Mouse (Mus musculus): Measurements from ENCODE around the gene Amn1. TPM values are rescaled to one million over a fixed set of nuclear protein-coding genes. Genes with fewer than 3 reads are reported as not detected.
"Not testable (repeated sequence)": the region's sequence is repeated elsewhere in the genome, so short reads cannot be mapped to it uniquely, and the experiment has no call there.

Amn1 gene
- polyA plus RNA-seq, 1 experiment from 2014 or later = 39.1 TPM

DNA sequence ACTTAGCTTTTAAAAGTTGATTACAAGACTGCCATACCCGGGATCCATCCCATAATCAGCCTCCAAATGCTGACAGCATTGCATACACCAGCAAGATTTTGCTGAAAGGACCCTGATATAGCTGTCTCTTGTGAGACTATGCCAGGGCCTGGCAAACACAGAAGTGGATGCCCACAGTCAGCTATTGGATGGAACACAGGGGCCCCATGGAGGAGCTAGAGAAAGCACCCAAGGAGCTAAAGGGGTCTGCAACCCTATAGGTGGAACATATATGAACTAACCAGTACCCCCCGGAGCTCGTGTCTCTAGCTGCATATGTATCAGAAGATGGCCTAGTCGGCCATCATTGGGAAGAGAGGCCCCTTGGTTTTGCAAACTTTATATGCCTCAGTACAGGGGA is 18.5 kb downstream of the Amn1 start:
- DNase-seq (ENCODE audit: low spot score); H3K9ac ChIP-seq (ENCODE audit: low read length); H3K9me3 ChIP-seq (ENCODE audit: control insufficient read depth, low read length); H3K4me3 ChIP-seq (ENCODE audit: low read depth, low read length); H3K4me2 ChIP-seq (ENCODE audit: low read depth, severe bottlenecking); H3K27me3 ChIP-seq (ENCODE audit: control insufficient read depth, insufficient read depth, low read length); ATAC-seq (ENCODE audit: insufficient number of reproducible peaks, low FRiP score, low TSS enrichment, low read depth); H3K27ac ChIP-seq (replicated peaks; ENCODE audit: low read depth, low read length); H3K4me1 ChIP-seq (ENCODE audit: control insufficient read depth, insufficient read depth, low read length); H3K36me3 ChIP-seq (ENCODE audit: control insufficient read depth, insufficient read depth, low read length): not testable (repeated sequence)
- WGBS = 91% methylated on average over 4 of the region's 4 CpGs

DNA sequence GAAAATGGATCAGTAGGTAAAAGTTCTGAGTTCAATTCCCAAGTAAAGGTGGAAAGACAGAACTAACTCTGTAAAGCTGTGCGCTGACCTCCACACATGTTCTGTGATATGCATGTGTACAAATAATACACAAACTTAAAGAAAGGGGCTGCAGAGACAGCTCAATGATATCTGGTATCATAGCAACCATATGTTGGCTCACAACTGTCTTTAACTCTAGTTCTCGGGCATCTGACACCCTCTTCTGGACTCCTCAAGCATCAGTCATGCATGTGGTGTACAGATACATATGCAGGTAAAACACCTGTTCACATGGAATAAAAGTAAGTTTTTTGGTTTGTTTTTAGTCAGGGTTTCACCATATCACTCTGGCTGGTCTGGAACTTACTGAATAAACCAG is 20.1 kb downstream of the Amn1 start:
- 93% methylated on average over 2 of the region's 2 CpGs for WGBS
- peaks cover 3% of the 10 kb centered on the region; the same call in 1 of the 2 replicates for H3K36me3 ChIP-seq (ENCODE audit: control insufficient read depth, insufficient read depth, low read length)
- no peaks in the 10 kb centered on the region for H3K27me3 ChIP-seq (ENCODE audit: control insufficient read depth, insufficient read depth, low read length)

DNA sequence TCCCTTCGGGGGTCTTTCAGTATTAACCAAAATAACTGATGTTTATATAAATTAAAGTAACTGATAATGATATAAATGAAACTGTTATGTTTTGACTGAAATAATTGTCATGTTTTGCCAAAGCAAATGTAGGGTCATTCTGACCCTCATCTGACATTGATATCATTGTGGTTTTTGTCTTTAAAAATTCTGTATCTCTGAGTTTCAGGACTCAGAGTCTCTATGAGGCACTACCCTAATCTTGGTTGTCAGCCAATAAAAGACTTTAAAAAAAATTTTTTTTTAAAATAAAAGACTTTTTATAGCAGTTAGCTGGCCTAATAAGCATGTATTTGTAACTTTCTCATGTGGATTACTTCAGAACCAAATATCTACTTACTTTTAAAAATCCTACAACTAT is 20.8 kb downstream of the Amn1 start:
- DNase-seq (ENCODE audit: low spot score) (no peak), ATAC-seq (ENCODE audit: insufficient number of reproducible peaks, low FRiP score, low TSS enrichment, low read depth) (no peak)
- Histone ChIP-seq H3K36me3 (ENCODE audit: control insufficient read depth, insufficient read depth, low read length) (peaks cover 3% of the 10 kb centered on the region; the same call in 1 of the 2 replicates), H3K4me3 (ENCODE audit: low read depth, low read length) (no peak overlapping the region), H3K9me3 (ENCODE audit: control insufficient read depth, low read length) (no peaks in the 10 kb centered on the region), H3K27me3 (ENCODE audit: control insufficient read depth, insufficient read depth, low read length) (no peaks in the 10 kb centered on the region), H3K27ac (replicated peaks; ENCODE audit: low read depth, low read length) (no peak overlapping the region), H3K4me1 (ENCODE audit: control insufficient read depth, insufficient read depth, low read length) (no peaks in the 10 kb centered on the region), H3K9ac (ENCODE audit: low read length) (no peak overlapping the region), H3K4me2 (ENCODE audit: low read depth, severe bottlenecking) (no peak overlapping the region)
- 92% methylated on average over 1 of the region's 1 CpGs for WGBS

More for the DNA sequence above, 20.1 kb downstream of the Amn1 start:
- no peaks in the 10 kb centered on the region for H3K4me1 ChIP-seq (ENCODE audit: control insufficient read depth, insufficient read depth, low read length)
- H3K4me2 ChIP-seq (ENCODE audit: low read depth, severe bottlenecking) = no peak overlapping the region
- no peak overlapping the region for H3K27ac ChIP-seq (replicated peaks; ENCODE audit: low read depth, low read length)
- no peaks in the 10 kb centered on the region for H3K9me3 ChIP-seq (ENCODE audit: control insufficient read depth, low read length)
- DNase-seq (ENCODE audit: low spot score) (no peak), ATAC-seq (ENCODE audit: insufficient number of reproducible peaks, low FRiP score, low TSS enrichment, low read depth) (no peak)
- H3K9ac ChIP-seq (ENCODE audit: low read length) = no peak overlapping the region
- no peak overlapping the region for H3K4me3 ChIP-seq (ENCODE audit: low read depth, low read length)

DNA sequence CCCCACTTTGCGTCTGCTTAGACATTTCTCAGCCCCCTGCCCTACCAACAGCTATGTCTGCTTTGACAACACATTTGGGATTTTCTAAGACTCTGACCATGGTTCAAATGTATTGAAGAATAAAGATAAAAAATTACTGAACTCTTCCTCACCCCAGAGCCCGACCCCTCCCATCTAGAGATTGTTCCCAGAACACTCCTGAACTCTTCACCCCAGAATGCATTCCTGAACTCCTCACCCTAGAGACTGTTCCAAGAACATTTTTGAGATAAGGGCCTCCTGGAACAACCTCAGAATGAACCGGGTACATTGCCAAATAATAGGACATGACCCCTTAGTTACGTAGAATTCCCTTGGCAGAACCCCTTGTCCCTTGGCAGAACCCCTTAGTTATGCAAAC is 21.5 kb downstream of the Amn1 start:
- not testable (repeated sequence) for H3K4me1 ChIP-seq (ENCODE audit: control insufficient read depth, insufficient read depth, low read length); H3K27ac ChIP-seq (replicated peaks; ENCODE audit: low read depth, low read length); H3K27me3 ChIP-seq (ENCODE audit: control insufficient read depth, insufficient read depth, low read length); H3K9me3 ChIP-seq (ENCODE audit: control insufficient read depth, low read length); H3K9ac ChIP-seq (ENCODE audit: low read length); H3K4me3 ChIP-seq (ENCODE audit: low read depth, low read length); H3K4me2 ChIP-seq (ENCODE audit: low read depth, severe bottlenecking); ATAC-seq (ENCODE audit: insufficient number of reproducible peaks, low FRiP score, low TSS enrichment, low read depth); DNase-seq (ENCODE audit: low spot score); H3K36me3 ChIP-seq (ENCODE audit: control insufficient read depth, insufficient read depth, low read length)
- 87% methylated on average over 3 of the region's 4 CpGs for WGBS

DNA sequence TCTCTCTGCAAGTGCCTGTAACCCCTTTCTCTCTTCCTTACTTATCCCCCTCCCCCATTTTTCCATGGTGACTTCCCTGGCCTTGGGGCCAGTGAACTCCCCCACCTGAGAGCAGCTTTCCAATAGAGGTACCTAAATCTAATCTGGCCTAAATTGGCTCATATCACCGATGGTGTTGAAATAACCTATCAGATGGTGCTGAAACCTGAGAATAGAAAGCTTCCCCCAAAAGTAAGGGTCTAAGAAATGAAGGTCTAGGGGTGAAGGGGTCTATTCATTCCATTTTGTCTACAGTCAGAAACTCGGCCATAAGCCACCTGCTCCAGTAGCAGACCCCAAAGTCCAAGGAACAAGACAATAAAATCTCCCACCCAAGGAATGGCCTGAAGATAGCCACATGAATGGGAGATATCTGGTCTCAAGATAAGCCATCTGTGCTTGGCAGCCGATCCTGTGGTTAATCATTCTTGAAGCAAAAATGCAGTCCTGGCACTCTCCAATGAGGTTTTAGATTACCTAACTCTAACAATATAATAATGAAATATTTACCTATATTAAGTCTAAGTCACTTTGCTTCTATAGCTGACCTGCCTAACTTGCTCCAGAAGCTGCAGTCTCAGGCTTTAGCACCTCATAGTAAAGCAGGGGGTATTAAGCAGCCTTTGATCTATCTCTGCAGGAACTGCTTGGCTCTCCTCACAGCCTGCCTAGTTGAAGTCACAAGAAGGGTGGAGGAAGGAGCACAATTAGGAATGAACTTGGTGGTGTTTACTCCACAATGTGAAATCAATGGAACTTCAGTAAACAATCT is 33.3 kb downstream of the Amn1 start:
- WGBS = 65% methylated on average over 3 of the region's 3 CpGs
- Histone ChIP-seq H3K9me3 (ENCODE audit: control insufficient read depth, low read length) (no peaks in the 10 kb centered on the region), H3K9ac (ENCODE audit: low read length) (no peak overlapping the region), H3K27ac (replicated peaks; ENCODE audit: low read depth, low read length) (no peak overlapping the region), H3K4me3 (ENCODE audit: low read depth, low read length) (no peak overlapping the region), H3K4me2 (ENCODE audit: low read depth, severe bottlenecking) (no peak overlapping the region), H3K36me3 (ENCODE audit: control insufficient read depth, insufficient read depth, low read length) (no peaks in the 10 kb centered on the region; the same call in 1 of the 2 replicates), H3K27me3 (ENCODE audit: control insufficient read depth, insufficient read depth, low read length) (no peaks in the 10 kb centered on the region), H3K4me1 (ENCODE audit: control insufficient read depth, insufficient read depth, low read length) (0 out of 2 replicates have a peak, but pooled peaks cover 2% of the 10 kb centered on the region)
- no peak for DNase-seq (ENCODE audit: low spot score)
- no peak for ATAC-seq (ENCODE audit: insufficient number of reproducible peaks, low FRiP score, low TSS enrichment, low read depth)

DNA sequence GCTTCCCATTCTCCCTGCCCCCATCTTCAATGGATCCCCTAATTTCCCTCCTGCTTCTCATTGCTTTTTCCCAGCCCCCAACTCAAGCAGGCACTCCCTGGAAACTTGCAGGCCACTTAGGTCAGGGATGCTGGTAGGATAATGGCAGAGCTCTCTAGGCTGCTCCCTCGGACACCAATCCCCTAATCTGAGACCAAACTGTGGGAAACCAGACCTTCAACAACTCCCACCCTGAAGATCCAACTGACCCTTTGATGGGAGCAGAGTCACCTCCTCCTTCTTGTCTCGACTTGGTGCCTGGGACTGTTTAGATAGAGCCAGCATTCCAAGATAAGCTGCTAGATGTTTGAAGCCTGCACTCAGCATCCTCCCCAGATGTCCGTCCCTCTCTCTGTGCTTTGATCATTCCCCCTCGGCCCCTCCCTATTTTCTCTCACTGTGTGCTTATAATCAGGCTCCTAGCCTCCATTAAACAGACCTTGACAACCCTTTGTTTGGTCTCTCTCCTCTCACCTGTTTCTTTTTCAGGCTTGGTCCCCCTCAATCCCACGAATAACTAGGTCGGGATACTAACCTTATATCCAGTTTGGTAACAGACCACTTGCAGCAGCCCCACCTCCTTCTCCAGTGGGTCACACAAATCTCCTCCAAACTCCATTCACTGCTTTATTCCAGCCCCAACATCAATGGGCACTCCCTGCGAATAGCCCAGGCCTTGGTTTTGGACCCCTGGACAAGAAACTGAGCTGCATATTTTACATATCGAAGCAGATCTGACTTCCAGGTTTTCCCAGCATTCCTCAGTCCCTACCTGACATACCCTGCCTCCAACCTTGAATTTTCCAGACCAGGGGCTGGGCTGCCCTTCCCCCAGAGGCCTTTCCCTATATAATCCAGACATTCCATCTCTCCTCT is 34.1 kb downstream of the Amn1 start:
- ATAC-seq (ENCODE audit: insufficient number of reproducible peaks, low FRiP score, low TSS enrichment, low read depth) (no peak), DNase-seq (ENCODE audit: low spot score) (no peak)

DNA sequence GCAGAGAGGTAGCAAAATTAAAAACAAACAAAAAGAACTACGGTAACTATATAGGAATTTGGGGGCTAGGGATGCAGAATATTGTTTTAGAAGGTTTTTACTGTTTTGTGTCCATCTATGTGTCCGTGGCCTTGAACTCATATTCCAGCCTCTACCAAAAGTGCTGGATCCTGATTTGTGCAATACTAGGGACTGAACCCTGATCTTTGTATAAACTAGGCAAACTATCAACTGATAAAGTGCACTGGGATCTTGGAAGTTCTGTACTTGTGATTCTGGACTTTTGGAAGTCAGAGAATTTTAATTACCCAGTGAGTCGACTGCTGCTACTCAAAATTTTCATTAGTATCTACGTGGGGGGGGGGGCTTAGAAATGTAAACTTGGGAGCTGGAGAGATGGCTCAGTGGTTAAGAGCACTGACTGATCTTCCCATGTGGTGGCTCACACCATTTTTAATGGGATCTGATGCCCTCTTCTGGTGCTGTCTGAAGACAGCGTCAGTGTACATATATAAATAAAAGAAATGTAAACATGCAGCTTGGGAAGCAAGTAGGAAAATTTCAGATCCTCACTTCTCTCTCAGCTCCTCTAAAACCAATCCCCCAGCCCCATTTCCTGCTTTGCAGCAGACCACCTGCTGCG is 34.9 kb downstream of the Amn1 start:
- H3K27me3 ChIP-seq (ENCODE audit: control insufficient read depth, insufficient read depth, low read length) = no peaks in the 10 kb centered on the region
- H3K27ac ChIP-seq (replicated peaks; ENCODE audit: low read depth, low read length) = no peak overlapping the region
- H3K4me1 ChIP-seq (ENCODE audit: control insufficient read depth, insufficient read depth, low read length) = 0 out of 2 replicates have a peak, but pooled peaks cover 2% of the 10 kb centered on the region
- no peak for ATAC-seq (ENCODE audit: insufficient number of reproducible peaks, low FRiP score, low TSS enrichment, low read depth)
- no peak overlapping the region for H3K9ac ChIP-seq (ENCODE audit: low read length)
- 32% methylated on average over 6 of the region's 6 CpGs for WGBS
- no peak overlapping the region; the same call in 1 of the 2 replicates for H3K4me2 ChIP-seq (ENCODE audit: low read depth, severe bottlenecking)
- no peak for DNase-seq (ENCODE audit: low spot score)
- H3K9me3 ChIP-seq (ENCODE audit: control insufficient read depth, low read length) = no peaks in the 10 kb centered on the region
- no peak overlapping the region for H3K4me3 ChIP-seq (ENCODE audit: low read depth, low read length)
- H3K36me3 ChIP-seq (ENCODE audit: control insufficient read depth, insufficient read depth, low read length) = no peaks in the 10 kb centered on the region

More for the DNA sequence above, 34.1 kb downstream of the Amn1 start:
- no peaks in the 10 kb centered on the region for H3K27me3 ChIP-seq (ENCODE audit: control insufficient read depth, insufficient read depth, low read length)
- no peak overlapping the region; the same call in 1 of the 2 replicates for H3K4me2 ChIP-seq (ENCODE audit: low read depth, severe bottlenecking)
- no peak overlapping the region for H3K9ac ChIP-seq (ENCODE audit: low read length)
- no peak overlapping the region for H3K4me3 ChIP-seq (ENCODE audit: low read depth, low read length)
- H3K36me3 ChIP-seq (ENCODE audit: control insufficient read depth, insufficient read depth, low read length) = no peaks in the 10 kb centered on the region; the same call in 1 of the 2 replicates
- H3K4me1 ChIP-seq (ENCODE audit: control insufficient read depth, insufficient read depth, low read length) = 0 out of 2 replicates have a peak, but pooled peaks cover 2% of the 10 kb centered on the region
- H3K27ac ChIP-seq (replicated peaks; ENCODE audit: low read depth, low read length) = no peak overlapping the region
- H3K9me3 ChIP-seq (ENCODE audit: control insufficient read depth, low read length) = no peaks in the 10 kb centered on the region
- WGBS = 10% methylated on average over 8 of the region's 8 CpGs

DNA sequence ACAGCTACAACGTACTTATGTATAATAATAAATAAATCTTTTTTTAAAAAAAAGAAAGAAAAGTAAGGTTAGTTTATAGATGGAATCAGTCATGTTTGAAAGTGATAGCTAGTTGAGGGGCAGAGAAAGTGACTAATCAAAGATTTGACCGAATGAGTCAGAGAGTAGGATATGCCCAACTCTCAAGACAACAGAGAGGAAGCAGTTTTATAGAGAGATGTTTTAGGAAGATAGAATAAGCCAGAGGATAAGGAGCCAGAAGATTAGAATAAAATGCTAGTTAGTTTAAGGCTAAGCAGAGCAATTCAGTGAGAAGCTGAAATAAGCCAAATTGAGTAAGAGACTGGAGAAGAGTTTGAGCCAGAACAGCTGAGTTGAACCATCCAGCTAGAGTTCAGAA is 36.4 kb downstream of the Amn1 start:
- Histone ChIP-seq H3K4me2 (ENCODE audit: low read depth, severe bottlenecking) (no peak overlapping the region), H3K9ac (ENCODE audit: low read length) (no peak overlapping the region), H3K4me3 (ENCODE audit: low read depth, low read length) (no peak overlapping the region), H3K9me3 (ENCODE audit: control insufficient read depth, low read length) (no peaks in the 10 kb centered on the region), H3K27me3 (ENCODE audit: control insufficient read depth, insufficient read depth, low read length) (no peaks in the 10 kb centered on the region), H3K36me3 (ENCODE audit: control insufficient read depth, insufficient read depth, low read length) (no peaks in the 10 kb centered on the region), H3K4me1 (ENCODE audit: control insufficient read depth, insufficient read depth, low read length) (0 out of 2 replicates have a peak, but pooled peaks cover 2% of the 10 kb centered on the region), H3K27ac (replicated peaks; ENCODE audit: low read depth, low read length) (no peak overlapping the region)
- 98% methylated on average over 2 of the region's 2 CpGs for WGBS
- DNase-seq (ENCODE audit: low spot score) (no peak), ATAC-seq (ENCODE audit: insufficient number of reproducible peaks, low FRiP score, low TSS enrichment, low read depth) (no peak)

Measured in limb, embryonic 11.5 days (tissue).